Mouse (Mus musculus): Measurements from ENCODE around the gene Trp53bp2.

GRCm38 (mm10) chr1:182465309-182465708 is 56.3 kb downstream of the Trp53bp2 start:
- no peak for TF ChIP-seq POLR2A (IDR thresholded peaks at IDR 0.05; ENCODE audit: control insufficient read depth, extremely low read depth, insufficient read depth, low read length, poor library complexity)
- TF ChIP-seq CTCF (IDR thresholded peaks at IDR 0.05; ENCODE audit: borderline replicate concordance, control insufficient read depth, extremely low read depth, insufficient read depth, low read length, poor library complexity): no peak

All from thymus, adult 2 months (tissue).